Mouse (Mus musculus): ENCODE measurements around the gene Epc2. TPM values are rescaled to one million over a fixed set of nuclear protein-coding genes. Genes with fewer than 3 reads are reported as not detected.

Epc2 gene
- polyA plus RNA-seq, 1 experiment from 2014 or later = 2.1 TPM

- ATAC-seq (ENCODE audit: low read depth) (no peak), DNase-seq (no peak)
- Histone ChIP-seq H3K36me3 (peaks cover 14% of the 10 kb centered on the region), H3K27ac (no peak overlapping the region), H3K4me2 (no peak overlapping the region), H3K4me3 (replicated peaks) (no peak overlapping the region), H3K9me3 (replicated peaks) (no peaks in the 10 kb centered on the region), H3K9ac (no peak overlapping the region), H3K27me3 (no peaks in the 10 kb centered on the region), H3K4me1 (replicated peaks) (no peaks in the 10 kb centered on the region)
- WGBS (ENCODE audit: insufficient replicate concordance) = 87% methylated on average over 6 of the region's 6 CpGs
Measured at GRCm38 (mm10) chr2:49537147-49537546, 85.9 kb downstream of the Epc2 start.

GRCm38 (mm10) chr2:49538056-49538455 lies 86.8 kb downstream of the Epc2 start:
- H3K4me3 ChIP-seq (replicated peaks) = no peak overlapping the region
- WGBS (ENCODE audit: insufficient replicate concordance) = 59% methylated on average over 2 of the region's 2 CpGs
- H3K27me3 ChIP-seq = no peaks in the 10 kb centered on the region
- peaks cover 13% of the 10 kb centered on the region for H3K36me3 ChIP-seq
- no peaks in the 10 kb centered on the region for H3K9me3 ChIP-seq (replicated peaks)
- H3K4me1 ChIP-seq (replicated peaks) = no peaks in the 10 kb centered on the region
- no peak overlapping the region for H3K4me2 ChIP-seq
- ATAC-seq (ENCODE audit: low read depth) = no peak
- no peak overlapping the region for H3K9ac ChIP-seq
- DNase-seq = no peak
- no peak overlapping the region for H3K27ac ChIP-seq

GRCm38 (mm10) chr2:49539745-49540144 lies 88.5 kb downstream of the Epc2 start:
- Histone ChIP-seq H3K9me3 (replicated peaks) (no peaks in the 10 kb centered on the region), H3K36me3 (peaks cover 13% of the 10 kb centered on the region), H3K4me1 (replicated peaks) (no peaks in the 10 kb centered on the region), H3K27ac (no peak overlapping the region), H3K27me3 (no peaks in the 10 kb centered on the region), H3K4me3 (replicated peaks) (no peak overlapping the region), H3K4me2 (no peak overlapping the region), H3K9ac (no peak overlapping the region)
- DNase-seq = no peak
- ATAC-seq (ENCODE audit: low read depth) = no peak
- WGBS (ENCODE audit: insufficient replicate concordance) = 70% methylated on average over 2 of the region's 2 CpGs

DNA sequence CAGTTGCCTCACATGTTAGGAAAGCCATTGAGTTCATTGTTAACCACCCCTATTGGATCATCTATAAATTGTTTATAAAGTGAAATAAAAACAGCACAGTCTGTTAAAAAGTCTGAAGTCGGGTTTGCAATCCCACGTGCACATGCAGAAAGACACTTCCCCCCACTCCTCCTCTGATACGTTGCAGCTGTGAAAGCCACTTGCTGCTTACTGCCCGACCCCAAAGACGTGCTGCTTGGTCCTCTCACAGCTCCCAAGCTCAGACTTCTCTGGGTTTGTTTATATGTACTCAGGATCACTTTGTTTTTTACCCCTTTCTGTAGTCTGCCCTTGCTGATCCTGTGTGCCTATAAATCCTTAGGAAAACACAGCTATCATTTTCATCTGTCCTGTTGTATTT lies 96.5 kb downstream of the Epc2 start:
- ATAC-seq (ENCODE audit: low read depth) (no peak), DNase-seq (no peak)
- 78% methylated on average over 5 of the region's 5 CpGs for WGBS (ENCODE audit: insufficient replicate concordance)

DNA sequence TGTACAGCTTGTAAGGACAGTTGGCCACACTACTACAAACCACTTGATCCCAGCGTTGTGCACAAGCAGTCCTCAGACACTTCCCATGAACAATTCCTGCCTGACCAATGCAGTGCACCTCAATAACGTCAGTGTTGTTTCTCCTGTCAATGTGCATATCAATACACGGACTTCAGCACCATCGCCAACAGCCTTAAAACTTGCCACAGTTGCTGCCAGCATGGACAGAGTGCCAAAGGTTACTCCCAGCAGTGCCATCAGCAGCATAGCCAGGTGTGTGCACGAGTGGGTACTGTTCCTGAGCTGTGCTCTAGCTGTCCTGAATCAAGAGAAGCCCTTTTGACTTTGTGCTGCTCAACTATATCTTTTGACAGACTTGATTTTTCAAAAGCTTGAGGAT lies 97.2 kb downstream of the Epc2 start:
- no peak overlapping the region for H3K27ac ChIP-seq
- H3K4me3 ChIP-seq (replicated peaks) = no peak overlapping the region
- H3K4me2 ChIP-seq = no peak overlapping the region
- no peak for ATAC-seq (ENCODE audit: low read depth)
- no peaks in the 10 kb centered on the region for H3K9me3 ChIP-seq (replicated peaks)
- WGBS (ENCODE audit: insufficient replicate concordance) = 83% methylated on average over 5 of the region's 5 CpGs
- DNase-seq = no peak
- no peaks in the 10 kb centered on the region for H3K27me3 ChIP-seq
- H3K9ac ChIP-seq = no peak overlapping the region
- H3K4me1 ChIP-seq (replicated peaks) = peaks cover 11% of the 10 kb centered on the region
- H3K36me3 ChIP-seq = peaks cover 32% of the 10 kb centered on the region

More for the DNA sequence above, 96.5 kb downstream of the Epc2 start:
- H3K9ac ChIP-seq = no peak overlapping the region
- H3K27ac ChIP-seq = no peak overlapping the region
- H3K4me3 ChIP-seq (replicated peaks) = no peak overlapping the region
- H3K27me3 ChIP-seq = no peaks in the 10 kb centered on the region
- H3K9me3 ChIP-seq (replicated peaks) = no peaks in the 10 kb centered on the region
- no peak overlapping the region for H3K4me2 ChIP-seq
- peaks cover 29% of the 10 kb centered on the region for H3K36me3 ChIP-seq
- H3K4me1 ChIP-seq (replicated peaks) = peaks cover 6% of the 10 kb centered on the region

DNA sequence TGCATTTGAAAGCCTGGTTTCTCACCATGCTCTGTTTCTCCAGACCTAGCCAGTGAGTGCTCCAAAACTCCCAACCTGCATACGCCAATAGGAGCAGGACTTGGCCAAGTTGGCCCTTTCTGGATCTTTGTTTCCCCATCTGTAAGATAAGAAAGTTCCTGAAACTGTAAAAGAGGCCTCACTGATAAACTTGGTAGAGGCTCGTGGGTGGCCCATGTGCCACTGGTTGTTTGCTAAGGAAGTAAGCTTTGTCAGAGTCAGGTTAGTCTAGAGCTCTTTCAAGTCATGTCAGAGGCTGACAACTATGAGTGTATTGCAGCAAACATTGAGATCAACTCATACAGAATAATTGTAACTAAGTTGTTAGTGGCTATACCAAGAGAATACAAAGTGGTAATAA lies 101.8 kb downstream of the Epc2 start:
- H3K9me3 ChIP-seq (replicated peaks) = no peaks in the 10 kb centered on the region
- H3K4me2 ChIP-seq = no peak overlapping the region
- H3K4me3 ChIP-seq (replicated peaks) = no peak overlapping the region
- no peak overlapping the region for H3K9ac ChIP-seq
- WGBS (ENCODE audit: insufficient replicate concordance) = 21% methylated on average over 2 of the region's 2 CpGs
- no peak overlapping the region for H3K27ac ChIP-seq
- peaks cover 11% of the 10 kb centered on the region for H3K4me1 ChIP-seq (replicated peaks)
- DNase-seq = no peak
- ATAC-seq (ENCODE audit: low read depth) = 0 out of 2 replicates have a peak, but pooled peaks have one; percentile 29
- no peaks in the 10 kb centered on the region for H3K27me3 ChIP-seq
- peaks cover 24% of the 10 kb centered on the region for H3K36me3 ChIP-seq

- WGBS (ENCODE audit: insufficient replicate concordance) = 73% methylated on average over 4 of the region's 4 CpGs
- Histone ChIP-seq H3K27me3 (no peaks in the 10 kb centered on the region), H3K36me3 (peaks cover 9% of the 10 kb centered on the region), H3K27ac (no peak overlapping the region), H3K4me1 (replicated peaks) (peaks cover 8% of the 10 kb centered on the region), H3K4me3 (replicated peaks) (no peak overlapping the region), H3K4me2 (no peak overlapping the region), H3K9ac (no peak overlapping the region), H3K9me3 (replicated peaks) (0 out of 2 replicates have a peak, but pooled peaks cover 4% of the 10 kb centered on the region)
- ATAC-seq (ENCODE audit: low read depth) (no peak), DNase-seq (no peak)
Measured at GRCm38 (mm10) chr2:49557339-49557738, 106.1 kb downstream of the Epc2 start.

GRCm38 (mm10) chr2:49558361-49558760 lies 107.1 kb downstream of the Epc2 start:
- Histone ChIP-seq H3K9me3 (replicated peaks) (0 out of 2 replicates have a peak, but pooled peaks cover 4% of the 10 kb centered on the region), H3K4me3 (replicated peaks) (no peak overlapping the region), H3K36me3 (peaks cover 4% of the 10 kb centered on the region; the same call in 1 of the 2 replicates), H3K27ac (no peak overlapping the region), H3K4me1 (replicated peaks) (no peaks in the 10 kb centered on the region), H3K27me3 (no peaks in the 10 kb centered on the region), H3K9ac (no peak overlapping the region), H3K4me2 (no peak overlapping the region)
- no peak for ATAC-seq (ENCODE audit: low read depth)
- WGBS (ENCODE audit: insufficient replicate concordance) = 80% methylated on average over 3 of the region's 3 CpGs
- no peak for DNase-seq

- H3K36me3 ChIP-seq = no peaks in the 10 kb centered on the region
- WGBS (ENCODE audit: insufficient replicate concordance) = 70% methylated on average over 10 of the region's 10 CpGs
- no peaks in the 10 kb centered on the region for H3K4me1 ChIP-seq (replicated peaks)
- H3K27ac ChIP-seq = no peak overlapping the region
- H3K9ac ChIP-seq = no peak overlapping the region
- no peak overlapping the region for H3K4me3 ChIP-seq (replicated peaks)
- no peak for ATAC-seq (ENCODE audit: low read depth)
- DNase-seq = no peak
- H3K4me2 ChIP-seq = no peak overlapping the region
- H3K9me3 ChIP-seq (replicated peaks) = 0 out of 2 replicates have a peak, but pooled peaks cover 4% of the 10 kb centered on the region
- no peaks in the 10 kb centered on the region for H3K27me3 ChIP-seq
Measured at GRCm38 (mm10) chr2:49562688-49563350, 111.5 kb downstream of the Epc2 start.

DNA sequence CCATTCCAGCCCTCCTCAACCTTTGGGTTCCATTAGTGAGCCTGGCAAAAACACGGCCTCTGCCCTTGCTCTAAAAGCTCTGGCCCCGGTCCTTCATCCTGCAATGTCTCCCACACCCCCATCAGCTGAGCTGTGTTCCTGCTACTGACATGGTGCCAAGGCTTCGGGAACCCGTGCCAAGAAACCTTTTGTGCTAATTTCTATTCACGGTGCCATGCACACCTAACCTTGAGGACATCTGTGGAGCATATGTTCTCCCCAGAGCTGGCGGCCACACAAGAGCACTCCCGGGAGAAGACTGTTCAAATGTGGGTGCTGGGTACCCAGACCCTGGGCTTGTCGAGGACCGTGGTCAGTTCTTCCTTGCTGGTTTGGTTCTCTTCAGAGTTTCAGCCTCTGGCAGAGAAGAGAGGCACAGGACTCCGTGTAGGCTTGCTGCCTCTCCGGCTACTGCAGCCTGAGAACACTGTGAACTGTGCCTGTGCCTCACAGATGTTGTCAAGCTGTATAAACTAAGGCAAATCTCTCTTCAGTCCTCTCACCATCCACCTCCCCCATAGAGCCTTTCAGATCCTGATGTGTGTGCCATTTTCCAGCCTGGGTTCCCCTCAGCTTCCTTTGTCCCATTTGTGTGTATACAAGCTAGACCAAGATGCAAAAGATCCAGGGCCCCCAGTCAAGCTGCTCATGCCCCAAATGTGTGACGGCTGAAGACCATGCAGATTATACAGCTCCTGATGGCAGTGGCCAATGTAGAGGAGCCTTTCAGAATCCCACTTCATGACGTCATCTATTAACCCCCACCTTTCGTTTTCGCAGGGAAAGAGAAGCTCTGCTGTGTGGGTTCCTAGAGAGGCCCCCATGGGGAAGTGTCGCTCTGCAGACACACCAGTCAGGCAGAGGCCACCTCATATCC lies 118.8 kb downstream of the Epc2 start:
- Histone ChIP-seq H3K4me2 (no peak overlapping the region), H3K9me3 (replicated peaks) (no peaks in the 10 kb centered on the region), H3K9ac (no peak overlapping the region), H3K36me3 (no peaks in the 10 kb centered on the region), H3K4me1 (replicated peaks) (no peaks in the 10 kb centered on the region), H3K4me3 (replicated peaks) (no peak overlapping the region), H3K27me3 (no peaks in the 10 kb centered on the region), H3K27ac (no peak overlapping the region)
- ATAC-seq (ENCODE audit: low read depth) (no peak), DNase-seq (no peak)
- WGBS (ENCODE audit: insufficient replicate concordance) = 52% methylated on average over 16 of the region's 16 CpGs

GRCm38 (mm10) chr2:49570778-49571101 lies 119.5 kb downstream of the Epc2 start:
- Histone ChIP-seq H3K36me3 (no peaks in the 10 kb centered on the region), H3K9ac (no peak overlapping the region), H3K4me1 (replicated peaks) (no peaks in the 10 kb centered on the region), H3K27ac (no peak overlapping the region), H3K9me3 (replicated peaks) (no peaks in the 10 kb centered on the region), H3K4me3 (replicated peaks) (no peak overlapping the region), H3K4me2 (no peak overlapping the region), H3K27me3 (no peaks in the 10 kb centered on the region)
- ATAC-seq (ENCODE audit: low read depth) (no peak), DNase-seq (no peak)
- 36% methylated on average over 6 of the region's 6 CpGs for WGBS (ENCODE audit: insufficient replicate concordance)
